Mouse (Mus musculus): Measurements from ENCODE around the gene Pfkfb4.

DNA sequence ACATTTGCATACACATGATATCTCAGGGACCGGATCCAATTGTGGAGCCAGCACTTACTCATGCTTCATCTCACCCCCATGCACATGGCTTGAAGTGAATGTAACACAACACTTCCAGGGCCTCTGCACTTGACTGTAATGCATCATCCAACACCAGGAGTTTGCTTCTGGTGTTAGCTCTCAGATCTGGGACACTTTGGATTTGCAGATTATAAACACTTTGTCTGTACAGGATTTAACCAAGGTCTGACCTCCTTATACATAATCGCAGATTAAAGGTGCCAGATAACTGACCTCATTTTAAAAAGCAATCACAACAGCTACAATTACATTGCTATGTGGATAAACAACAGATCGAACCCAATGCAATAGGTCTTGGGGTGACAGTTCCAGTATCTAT is 88.9 kb downstream of the Pfkfb4 start:
- TF ChIP-seq CTCF (IDR thresholded peaks at IDR 0.05; ENCODE audit: low read depth, low read length) (no peak), POLR2A (IDR thresholded peaks at IDR 0.05; ENCODE audit: extremely low read depth, insufficient read depth, low read length) (no peak)

Data from liver, adult 2 months (tissue).